Mouse (Mus musculus) spleen, adult 2 months (tissue): ENCODE results near the gene Spaca7.

Source experiments
- CTCF ChIP-seq: fragments of 200-500 bp; IDR thresholded peaks from 2 replicates; pipeline ENCODE4 v1.5.1; 2011; ENCODE audit warnings: mild to moderate bottlenecking, inconsistent platforms; ENCODE audit not compliant: insufficient read depth, insufficient read length, insufficient replicate concordance; ENCODE audit errors: extremely low read depth
- POLR2A ChIP-seq: fragments of 200-500 bp; IDR thresholded peaks from 2 replicates; pipeline ENCODE4 v1.6.1; 2011; ENCODE audit warnings: low read depth, low read length, inconsistent platforms

DNA sequence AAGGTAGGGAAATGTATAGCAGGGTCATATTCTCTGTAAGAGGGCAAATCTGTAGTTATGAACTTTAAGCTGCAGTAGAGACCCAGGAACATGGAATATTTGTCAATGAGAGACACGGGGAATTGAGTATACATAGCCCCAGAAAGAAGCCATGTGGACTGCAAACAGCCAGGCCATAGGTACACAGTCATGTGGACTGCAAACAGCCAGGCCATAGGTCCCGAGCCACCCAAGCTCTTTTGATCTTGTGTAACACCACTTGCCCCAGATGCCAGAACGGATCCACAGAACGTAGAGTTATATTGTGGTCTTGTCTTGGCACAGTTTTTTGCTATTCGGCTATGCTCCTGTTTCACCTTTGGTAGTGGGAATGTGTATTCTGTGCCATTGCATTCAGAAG is 11.0 kb downstream of the Spaca7 start:
- TF ChIP-seq CTCF (no peak), POLR2A (no peak)
